Mouse (Mus musculus) testis, adult 2 months (tissue): ENCODE results near the gene Tmem25. TPM values are rescaled to one million over a fixed set of nuclear protein-coding genes. Genes with fewer than 3 reads are reported as not detected.

Experiments used
- H3K27ac ChIP-seq: fragments of 200-500 bp; 2 replicates; pipeline ENCODE4 v1.5.1; 2012; ENCODE audit warnings: low read depth, low read length; ENCODE audit not compliant: control insufficient read depth, insufficient read depth
- H3K27me3 ChIP-seq: fragments of 200-500 bp; 2 replicates; pipeline ENCODE4 v1.6.1; 2012; ENCODE audit warnings: mild to moderate bottlenecking, low read length, moderate library complexity; ENCODE audit not compliant: control insufficient read depth, insufficient read depth
- H3K36me3 ChIP-seq: fragments of 200-500 bp; 2 replicates; pipeline ENCODE4 v1.6.1; 2012; ENCODE audit warnings: mild to moderate bottlenecking, low read length; ENCODE audit not compliant: control insufficient read depth, insufficient read depth
- H3K4me1 ChIP-seq: fragments of 200-500 bp; 2 replicates; pipeline ENCODE4 v1.6.1; 2012; ENCODE audit warnings: low read length; ENCODE audit not compliant: control insufficient read depth, insufficient read depth
- H3K4me3 ChIP-seq: fragments of 200-500 bp; 2 replicates; pipeline ENCODE4 v1.5.1; 2012; ENCODE audit warnings: low read depth, mild to moderate bottlenecking, low read length, moderate library complexity, mixed read lengths; ENCODE audit not compliant: control insufficient read depth
- CTCF ChIP-seq: fragments of 200-500 bp; IDR thresholded peaks from 2 replicates; pipeline ENCODE4 v1.5.1; 2012; ENCODE audit warnings: low read depth, mild to moderate bottlenecking, inconsistent platforms, low read length, moderate library complexity; ENCODE audit not compliant: control insufficient read depth, insufficient read depth, insufficient replicate concordance
- POLR2A ChIP-seq: fragments of 200-500 bp; IDR thresholded peaks from 2 replicates; pipeline ENCODE4 v1.6.1; 2012; ENCODE audit warnings: low read depth, mild to moderate bottlenecking, inconsistent platforms, low read length, moderate library complexity; ENCODE audit not compliant: control insufficient read depth
- polyA plus RNA-seq: library from polyadenylated mRNA; depleted of rRNA; stranded (reverse); fragments of >200 nt; gene quantifications from 2 replicates; pipeline ENCODE4 v1.2.3, GENCODE M21; 2012

The Tmem25 gene
- polyA plus RNA-seq, 1 experiment = 3.0 TPM

DNA sequence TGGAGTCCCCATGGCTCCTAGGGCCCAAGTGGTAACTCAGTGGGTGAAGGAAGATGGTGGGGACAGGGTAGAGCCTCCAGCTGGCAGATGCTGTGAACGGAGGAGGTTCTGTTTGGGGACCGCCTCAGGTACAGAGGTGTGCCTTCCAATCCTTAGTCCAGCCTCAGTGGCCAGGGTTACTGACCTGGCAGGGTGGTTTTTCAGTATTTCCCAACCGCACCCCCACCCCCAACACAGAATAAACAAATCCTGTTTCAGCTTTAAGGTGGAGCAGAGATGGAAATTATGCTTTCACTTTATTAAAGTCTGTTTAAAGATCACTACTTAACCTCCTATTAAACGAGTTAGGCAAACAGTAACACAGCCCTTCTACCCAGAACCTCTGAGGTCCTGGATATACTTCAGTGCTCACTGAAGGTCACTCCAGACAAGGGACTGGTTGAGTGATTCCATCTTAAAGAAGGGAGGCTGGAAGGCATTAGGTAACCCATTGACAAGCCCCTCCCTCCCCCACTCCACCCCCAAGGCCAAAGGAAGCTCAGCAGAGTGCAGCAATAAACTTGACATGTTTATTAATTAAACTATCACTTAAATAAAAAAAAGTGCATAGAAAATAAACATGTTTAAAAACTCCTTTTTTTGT, 3.8 kb upstream of the Tmem25 start, which contains the start of gene Ttc36:
TSS of gene Ttc36 (minus strand) at position 265 of the 643 bp plus-strand sequence.
- no peak for TF ChIP-seq CTCF
- TF ChIP-seq POLR2A = no peak
- peaks cover 16% of the 10 kb centered on the region for H3K4me1 ChIP-seq
- H3K27ac ChIP-seq = no peak within 1 kb of the TSS
- H3K4me3 ChIP-seq = no peak within 1 kb of the TSS
- H3K27me3 ChIP-seq = no peaks in the 10 kb centered on the region
- H3K36me3 ChIP-seq = no peaks in the 10 kb centered on the region

DNA sequence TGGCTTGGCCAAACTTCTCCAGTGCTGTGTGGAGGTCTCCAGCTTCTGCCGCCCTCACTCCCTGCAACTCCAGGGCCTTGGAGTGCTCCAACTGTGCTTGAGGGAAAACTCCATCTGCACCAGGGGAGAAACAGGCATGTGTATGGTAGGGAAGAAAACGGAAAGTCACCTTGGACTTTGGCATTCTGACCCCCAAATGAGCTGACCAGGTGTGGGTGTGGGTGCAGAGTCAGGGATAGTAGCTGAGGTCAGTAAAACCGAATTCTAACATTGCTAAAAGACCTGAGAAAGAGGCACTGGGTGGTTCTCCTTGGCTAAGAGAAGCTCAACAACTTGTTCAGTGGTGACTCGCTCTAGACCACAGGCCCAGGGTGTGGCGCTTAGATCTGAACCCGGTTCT, 2.6 kb upstream of the Tmem25 start:
- Histone ChIP-seq H3K4me3 (no peak overlapping the region), H3K27ac (no peak overlapping the region), H3K36me3 (no peaks in the 10 kb centered on the region), H3K27me3 (no peaks in the 10 kb centered on the region), H3K4me1 (peaks cover 16% of the 10 kb centered on the region)
- TF ChIP-seq CTCF = no peak
- TF ChIP-seq POLR2A = no peak

DNA sequence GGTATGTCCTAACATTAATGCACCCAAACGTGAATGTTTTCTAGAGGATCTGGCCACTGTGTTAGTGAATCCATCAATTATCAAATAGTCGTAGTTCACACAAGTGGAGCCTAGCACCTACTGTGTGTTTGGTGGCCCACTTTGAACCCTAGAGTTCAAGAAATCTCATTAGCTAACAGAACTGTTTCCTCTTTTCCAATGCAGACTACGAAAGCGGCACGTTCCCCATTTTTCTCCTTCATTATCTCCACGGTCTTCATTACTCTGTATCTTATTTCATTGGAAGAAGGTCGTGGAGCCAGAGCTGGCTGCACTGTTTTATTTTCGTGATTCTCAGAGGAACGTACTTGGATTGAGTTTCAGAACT, 834 bp upstream of the Tmem25 start:
- Histone ChIP-seq H3K27ac (peak overlapping the region; percentile 60; the same call in 1 of the 2 replicates), H3K27me3 (no peaks in the 10 kb centered on the region), H3K4me1 (peaks cover 16% of the 10 kb centered on the region), H3K36me3 (no peaks in the 10 kb centered on the region), H3K4me3 (peak overlapping the region; percentile 92)
- TF ChIP-seq CTCF = no peak
- no peak for TF ChIP-seq POLR2A

DNA sequence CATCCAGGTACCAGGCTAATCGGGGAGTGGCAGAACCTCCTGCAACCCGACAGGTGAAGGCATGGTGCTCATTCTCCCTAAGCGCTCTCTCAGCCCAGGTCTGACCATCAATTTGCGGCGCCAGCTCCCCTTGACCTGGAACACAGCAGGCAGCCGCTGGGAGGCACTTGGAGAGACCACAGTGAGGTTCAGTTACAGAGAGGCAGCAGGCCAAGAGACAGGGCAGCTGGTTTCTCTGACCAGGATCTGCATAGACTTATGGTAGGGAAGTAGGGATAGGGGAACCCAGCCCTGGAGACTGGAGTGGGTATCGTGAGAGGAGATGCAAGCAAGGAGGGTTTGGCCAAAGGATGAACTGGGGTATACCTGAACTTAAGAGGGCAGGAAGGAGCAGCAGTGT, 809 bp downstream of the Tmem25 start:
- H3K4me3 ChIP-seq = peak overlapping the region; percentile 92
- TF ChIP-seq POLR2A (no peak), CTCF (no peak)
- no peaks in the 10 kb centered on the region for H3K27me3 ChIP-seq
- H3K27ac ChIP-seq = no peak overlapping the region
- H3K4me1 ChIP-seq = peaks cover 16% of the 10 kb centered on the region
- H3K36me3 ChIP-seq = no peaks in the 10 kb centered on the region

DNA sequence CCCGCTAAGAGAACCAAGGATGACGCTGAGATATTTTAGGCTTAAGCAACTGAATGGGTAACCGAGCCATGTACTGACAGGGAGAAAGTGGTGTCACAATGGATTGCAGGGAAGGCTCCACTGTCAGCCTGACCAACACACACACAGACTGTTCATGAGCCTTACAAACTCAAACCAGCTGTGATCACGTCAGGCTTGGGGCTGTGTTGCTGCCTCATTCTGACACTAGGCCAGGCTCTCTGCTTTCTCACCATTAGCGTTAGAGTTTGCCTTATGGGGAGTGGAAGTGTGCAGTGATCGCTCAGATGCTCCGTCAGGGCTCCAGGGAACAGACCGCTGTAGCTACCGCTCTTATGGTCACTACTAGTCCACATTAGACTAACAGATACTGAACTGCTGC, 6.3 kb downstream of the Tmem25 start:
- Histone ChIP-seq H3K36me3 (no peaks in the 10 kb centered on the region; the same call in 1 of the 2 replicates), H3K4me1 (no peaks in the 10 kb centered on the region), H3K27me3 (no peaks in the 10 kb centered on the region), H3K4me3 (no peak overlapping the region), H3K27ac (no peak overlapping the region)
- TF ChIP-seq CTCF (no peak), POLR2A (no peak)

DNA sequence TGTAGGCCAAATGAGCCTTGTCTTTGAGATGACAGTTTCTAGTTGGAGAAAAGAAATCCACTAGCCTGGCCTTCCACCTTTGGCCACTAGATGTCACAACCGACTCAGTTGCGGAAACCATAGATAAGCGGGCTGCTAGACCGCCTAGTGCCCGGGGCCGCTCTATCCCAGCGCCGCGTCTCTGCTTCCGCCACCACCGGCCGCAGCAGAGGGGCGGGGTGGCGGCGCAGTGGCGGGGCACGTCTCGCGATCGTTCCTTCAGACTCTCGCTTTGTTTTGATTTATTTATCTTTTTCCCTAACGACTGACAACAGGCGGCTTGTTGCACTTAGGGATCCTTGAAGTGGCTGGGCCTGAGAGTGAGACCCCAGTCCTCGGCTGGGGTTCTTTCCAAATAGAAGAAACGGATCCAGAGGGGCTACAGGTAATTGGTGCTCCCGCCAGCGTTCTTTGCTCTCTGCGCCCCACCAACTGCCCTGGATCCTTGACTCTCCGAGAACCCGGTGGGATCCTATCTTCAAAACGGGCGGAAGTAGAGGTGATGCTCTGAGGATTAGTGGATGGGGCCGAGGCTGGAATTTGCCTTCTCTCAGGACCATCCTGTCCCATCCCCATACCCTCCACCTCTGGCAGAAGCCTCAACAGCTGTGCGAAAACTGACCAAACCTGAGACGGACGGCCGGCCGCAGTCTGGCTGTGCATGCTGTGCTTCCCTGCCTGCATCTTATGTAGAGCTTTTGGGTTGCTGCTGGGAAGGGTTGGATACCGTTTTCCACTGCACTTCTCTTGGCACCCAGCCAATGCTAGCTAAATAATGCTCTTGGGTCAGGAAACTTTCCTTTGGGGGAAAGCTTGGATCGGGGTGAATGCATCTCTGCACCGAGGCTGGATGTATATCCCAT, 26.1 kb downstream of the Tmem25 start:
- Histone ChIP-seq H3K4me1 (peaks cover 4% of the 10 kb centered on the region), H3K27me3 (no peaks in the 10 kb centered on the region), H3K36me3 (0 out of 2 replicates have a peak, but pooled peaks cover 2% of the 10 kb centered on the region), H3K27ac (peak overlapping the region; percentile 94), H3K4me3 (peak overlapping the region; percentile 96)
- peak; percentile 80; the same call in 1 of the 2 replicates for TF ChIP-seq CTCF
- TF ChIP-seq POLR2A = peak; percentile 89

DNA sequence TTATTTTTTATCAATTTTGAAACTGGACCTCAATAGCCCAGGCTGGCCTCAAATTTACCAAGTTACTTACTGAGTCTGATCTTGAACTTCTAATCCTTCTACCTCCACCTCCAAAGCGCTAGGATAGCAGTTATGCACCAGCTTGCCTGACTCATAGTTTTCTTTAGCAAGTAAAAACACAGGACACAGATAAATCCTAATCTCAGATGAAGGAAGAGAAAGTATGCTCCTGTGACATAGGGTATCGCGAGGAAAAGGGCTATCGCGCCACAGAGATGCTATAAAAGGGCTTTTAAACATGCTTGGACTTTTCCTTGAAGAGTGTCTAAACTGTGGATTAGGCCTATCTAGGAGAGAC, 26.7 kb downstream of the Tmem25 start:
- TF ChIP-seq CTCF (no peak), POLR2A (no peak)
- H3K27me3 ChIP-seq = no peaks in the 10 kb centered on the region
- peak overlapping the region; percentile 92 for H3K27ac ChIP-seq
- H3K4me3 ChIP-seq = peak overlapping the region; percentile 96; the same call in 1 of the 2 replicates
- H3K36me3 ChIP-seq = 0 out of 2 replicates have a peak, but pooled peaks cover 2% of the 10 kb centered on the region
- peaks cover 4% of the 10 kb centered on the region for H3K4me1 ChIP-seq
